Mouse (Mus musculus) embryonic facial prominence, embryonic 15.5 days (tissue): Measurements from ENCODE around the gene Trpc2. TPM values are rescaled to one million over a fixed set of nuclear protein-coding genes. Genes with fewer than 3 reads are reported as not detected.

Source experiments
- ATAC-seq: fragments of 200-750 bp; cut with Nextera tagmentation; 2 replicates; pipeline ENCODE4 v1.8.0; 2017; ENCODE audit warnings: low read depth, moderate TSS enrichment; ENCODE audit not compliant: insufficient number of reproducible peaks, low FRiP score, low TSS enrichment
- H3K27ac ChIP-seq: fragments of 300-500 bp; sonication (generic); replicated peaks from 2 replicates; pipeline ENCODE4 v1.5.1; 2015; ENCODE audit warnings: mild to moderate bottlenecking, inconsistent platforms
- H3K27me3 ChIP-seq: fragments of 300-500 bp; sonication (generic); 2 replicates; pipeline ENCODE4 v1.6.1; 2015; ENCODE audit warnings: inconsistent platforms
- H3K36me3 ChIP-seq: fragments of 300-500 bp; sonication (generic); 2 replicates; pipeline ENCODE4 v1.6.1; 2015; ENCODE audit warnings: mild to moderate bottlenecking, inconsistent platforms
- H3K4me1 ChIP-seq: fragments of 300-500 bp; sonication (generic); 2 replicates; pipeline ENCODE4 v1.6.1; 2015; ENCODE audit warnings: inconsistent platforms
- H3K4me2 ChIP-seq: fragments of 300-500 bp; sonication (generic); replicated peaks from 2 replicates; pipeline ENCODE4 v1.6.1; 2015; ENCODE audit warnings: mild to moderate bottlenecking, inconsistent platforms
- H3K4me3 ChIP-seq: fragments of 300-500 bp; sonication (generic); replicated peaks from 2 replicates; pipeline ENCODE4 v1.5.1; 2015; ENCODE audit warnings: mild to moderate bottlenecking, inconsistent platforms
- H3K9ac ChIP-seq: fragments of 300-500 bp; sonication (generic); 2 replicates; pipeline ENCODE4 v1.6.1; 2015; ENCODE audit warnings: inconsistent platforms
- H3K9me3 ChIP-seq: fragments of 300-500 bp; sonication (generic); replicated peaks from 2 replicates; pipeline ENCODE4 v1.6.1; 2016; ENCODE audit warnings: inconsistent platforms
- WGBS: fragments of 180-500 bp; shearing (Covaris S2); methylation state at CpG from one replicate; pipeline ENCODE4 v1.1.7; 2015; 5-methylcytosine and 5-hydroxymethylcytosine counted together
- polyA plus RNA-seq: library from polyadenylated mRNA; unstranded; fragments of >200 nt; fragmentation: Nextera tagmentation; extraction: Ambion mirVana; gene quantifications from 2 replicates; pipeline ENCODE4 v1.2.1, GENCODE M21; 2015

Trpc2 gene
- polyA plus RNA-seq, 1 experiment from 2014 or later = 0.29 TPM

- no peaks in the 10 kb centered on the region for H3K36me3 ChIP-seq
- no peak overlapping the region for H3K4me2 ChIP-seq
- no peak overlapping the region for H3K4me3 ChIP-seq
- H3K9me3 ChIP-seq = no peaks in the 10 kb centered on the region
- H3K4me1 ChIP-seq = peaks cover 23% of the 10 kb centered on the region
- H3K27ac ChIP-seq = no peak overlapping the region
- WGBS = 45% methylated on average over 6 of the region's 6 CpGs
- no peak overlapping the region for H3K9ac ChIP-seq
- no peak for ATAC-seq
- no peaks in the 10 kb centered on the region for H3K27me3 ChIP-seq
Measured at GRCm38 (mm10) chr7:102102696-102103095, 19.8 kb downstream of the Trpc2 start.

GRCm38 (mm10) chr7:102103555-102103954, 20.6 kb downstream of the Trpc2 start:
- H3K9me3 ChIP-seq = no peaks in the 10 kb centered on the region
- ATAC-seq = no peak
- H3K4me2 ChIP-seq = no peak overlapping the region
- H3K4me3 ChIP-seq = no peak overlapping the region
- peaks cover 23% of the 10 kb centered on the region for H3K4me1 ChIP-seq
- no peak overlapping the region for H3K27ac ChIP-seq
- 85% methylated on average over 2 of the region's 2 CpGs for WGBS
- no peaks in the 10 kb centered on the region for H3K36me3 ChIP-seq
- H3K27me3 ChIP-seq = no peaks in the 10 kb centered on the region
- H3K9ac ChIP-seq = no peak overlapping the region

DNA sequence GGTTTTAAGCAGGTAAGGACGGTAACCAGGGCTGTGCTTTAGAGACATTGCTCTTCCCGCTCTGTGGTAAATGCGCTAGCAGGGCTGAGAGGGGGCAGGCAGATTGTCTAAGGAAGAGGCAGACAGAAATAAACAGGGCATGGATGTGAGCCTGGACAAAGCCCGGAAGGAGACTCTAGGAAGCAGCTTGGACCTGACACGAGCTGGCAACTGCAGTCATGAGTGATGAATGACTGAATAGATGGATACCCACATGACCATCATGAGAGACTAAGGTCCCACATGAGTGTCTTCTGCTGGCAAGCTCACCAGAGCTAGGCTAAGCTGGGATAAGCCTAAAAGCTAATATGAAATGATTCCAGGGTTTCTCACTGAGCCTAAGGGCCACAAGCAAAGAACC, 21.2 kb downstream of the Trpc2 start:
- H3K27me3 ChIP-seq = no peaks in the 10 kb centered on the region
- 72% methylated on average over 5 of the region's 5 CpGs for WGBS

DNA sequence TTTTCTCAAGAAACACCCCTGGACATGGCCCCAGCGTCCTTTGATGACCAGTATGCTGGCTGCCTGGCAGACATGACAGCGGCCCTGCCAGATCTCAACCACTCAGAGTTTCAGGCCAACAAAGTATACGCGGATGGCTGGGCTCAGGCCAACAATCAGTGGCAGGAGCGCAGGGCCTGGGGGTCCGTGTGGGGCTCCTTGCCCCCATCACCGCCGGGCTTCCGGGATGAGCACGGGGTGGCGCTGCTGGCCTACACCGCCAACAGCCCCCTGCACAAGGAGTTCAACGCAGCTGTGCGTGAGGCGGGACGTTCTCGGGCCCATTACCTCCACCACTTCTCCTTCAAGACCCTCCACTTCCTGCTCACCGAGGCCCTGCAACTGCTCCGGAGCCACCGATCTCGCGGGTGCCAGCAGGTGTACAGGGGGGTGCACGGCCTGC, 23.8 kb downstream of the Trpc2 start:
- no peaks in the 10 kb centered on the region for H3K9me3 ChIP-seq
- no peaks in the 10 kb centered on the region for H3K27me3 ChIP-seq
- peaks cover 8% of the 10 kb centered on the region for H3K4me1 ChIP-seq
- H3K4me3 ChIP-seq = peak overlapping the region; percentile 26
- H3K36me3 ChIP-seq = no peaks in the 10 kb centered on the region
- peak overlapping the region; percentile 19; the same call in 1 of the 2 replicates for H3K9ac ChIP-seq
- ATAC-seq = no peak
- WGBS = 16% methylated on average over 23 of the region's 23 CpGs
- no peak overlapping the region for H3K27ac ChIP-seq
- peak overlapping the region; percentile 47 for H3K4me2 ChIP-seq

More for the DNA sequence above, 21.2 kb downstream of the Trpc2 start:
- no peak for ATAC-seq
- H3K4me1 ChIP-seq = peaks cover 21% of the 10 kb centered on the region
- H3K9me3 ChIP-seq = no peaks in the 10 kb centered on the region
- no peak overlapping the region for H3K4me3 ChIP-seq
- H3K36me3 ChIP-seq = no peaks in the 10 kb centered on the region
- H3K4me2 ChIP-seq = no peak overlapping the region
- no peak overlapping the region for H3K27ac ChIP-seq
- H3K9ac ChIP-seq = no peak overlapping the region

DNA sequence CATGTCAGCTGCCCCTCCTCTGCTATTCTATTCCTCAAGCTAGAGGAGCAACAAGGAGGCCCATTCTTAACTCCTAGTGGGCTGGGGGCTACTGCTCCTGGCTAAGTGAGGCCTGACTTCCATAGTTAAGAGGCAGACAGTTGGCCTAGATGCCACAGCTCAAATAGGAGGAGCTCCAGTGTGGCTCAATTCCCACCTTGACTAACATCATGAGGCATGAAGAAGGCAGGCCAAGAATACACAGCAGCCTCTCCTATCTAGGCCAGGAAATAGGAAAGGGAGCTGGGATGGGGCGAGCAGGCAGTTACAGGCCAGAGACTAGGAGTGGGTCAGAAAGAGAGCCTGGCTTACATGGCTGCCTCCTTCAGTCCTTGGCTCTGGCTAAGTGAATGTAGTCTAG, 25.3 kb downstream of the Trpc2 start:
- 88% methylated on average over 1 of the region's 1 CpGs for WGBS
- Histone ChIP-seq H3K4me2 (no peak overlapping the region), H3K27me3 (no peaks in the 10 kb centered on the region), H3K9ac (no peak overlapping the region), H3K4me1 (peaks cover 8% of the 10 kb centered on the region), H3K9me3 (no peaks in the 10 kb centered on the region), H3K4me3 (no peak overlapping the region), H3K27ac (no peak overlapping the region), H3K36me3 (no peaks in the 10 kb centered on the region)
- no peak for ATAC-seq

DNA sequence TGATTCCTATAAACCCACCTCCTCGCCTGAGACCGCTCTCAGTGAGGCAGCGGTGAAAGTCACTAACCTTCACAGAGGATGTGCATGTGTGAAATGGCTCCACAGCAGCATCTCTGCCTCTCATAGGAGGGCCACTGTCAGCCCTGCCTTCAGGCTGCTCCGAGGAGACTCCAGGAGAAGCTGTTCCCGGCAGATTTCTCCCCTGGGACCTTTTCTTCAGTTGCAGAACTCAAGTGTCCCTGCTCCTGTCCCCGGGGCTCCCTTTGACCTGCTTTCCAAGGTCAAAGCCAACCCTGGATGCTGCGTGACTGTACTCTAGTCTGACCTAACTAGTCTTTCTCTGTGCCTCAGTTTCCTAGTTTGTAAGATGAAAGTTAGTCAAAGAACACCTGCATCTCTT, 26.3 kb downstream of the Trpc2 start, which contains the start of gene Art5:
Art5 (minus strand) TSS at position 319 of the 400 bp plus-strand sequence.
- Histone ChIP-seq H3K27ac (no peak within 1 kb of the TSS), H3K36me3 (no peaks in the 10 kb centered on the region), H3K4me2 (no peak within 1 kb of the TSS), H3K4me1 (peaks cover 8% of the 10 kb centered on the region), H3K4me3 (no peak within 1 kb of the TSS), H3K27me3 (no peaks in the 10 kb centered on the region), H3K9ac (no peak within 1 kb of the TSS), H3K9me3 (no peaks in the 10 kb centered on the region)
- ATAC-seq = no peak
- WGBS = 73% methylated on average over 7 of the region's 7 CpGs

DNA sequence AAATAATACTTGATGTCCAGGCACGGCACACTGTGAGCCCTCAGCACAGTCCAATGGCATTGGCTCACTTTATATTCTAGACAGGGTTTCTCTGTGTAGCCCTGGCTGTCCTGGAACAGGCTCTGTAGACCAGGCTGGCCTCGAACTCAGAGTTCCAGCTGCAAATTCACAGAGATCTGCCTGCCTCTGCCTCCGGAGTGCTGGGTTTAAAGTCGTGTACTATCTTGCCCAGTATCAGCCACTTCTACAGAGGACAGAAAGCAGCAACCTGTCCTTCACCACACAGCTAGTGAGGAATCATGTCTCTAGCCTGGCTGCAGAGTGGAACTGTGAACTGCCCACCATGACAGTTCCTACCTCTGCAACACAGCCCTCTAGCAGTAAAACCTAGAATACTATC, 26.8 kb downstream of the Trpc2 start:
- 87% methylated on average over 4 of the region's 4 CpGs for WGBS
- no peak overlapping the region for H3K4me2 ChIP-seq
- no peak overlapping the region for H3K4me3 ChIP-seq

DNA sequence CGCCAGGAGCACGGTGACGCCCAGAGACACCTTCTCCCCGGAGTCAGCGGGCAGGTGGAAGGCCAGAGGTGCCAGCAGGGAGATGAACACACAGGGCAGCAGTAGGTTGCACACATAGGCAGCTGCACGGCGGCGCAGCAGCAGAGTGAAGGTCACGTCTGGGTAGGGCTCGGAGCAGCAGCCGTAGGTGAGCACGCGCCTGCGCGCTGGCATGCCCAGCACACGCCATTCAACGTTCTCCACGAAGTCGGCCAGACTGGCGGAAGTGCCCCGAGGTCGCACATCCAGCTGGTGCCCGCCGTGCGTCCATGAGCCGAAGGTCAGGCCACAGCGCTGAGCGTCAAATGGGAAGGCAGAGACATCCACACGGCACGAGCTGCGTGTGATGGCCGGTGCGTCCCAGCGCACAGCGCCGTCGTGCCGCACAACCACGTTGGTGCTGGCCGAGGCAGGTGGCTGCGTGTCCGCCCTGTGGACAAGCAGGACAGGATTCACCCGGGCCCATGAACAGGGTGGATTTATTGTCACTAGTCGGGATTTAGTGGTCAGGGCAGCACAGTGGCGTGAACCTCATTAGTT, 30.3 kb downstream of the Trpc2 start:
- Histone ChIP-seq H3K9ac (no peak overlapping the region), H3K4me2 (no peak overlapping the region), H3K4me1 (no peaks in the 10 kb centered on the region), H3K27ac (no peak overlapping the region), H3K9me3 (no peaks in the 10 kb centered on the region), H3K36me3 (peaks cover 3% of the 10 kb centered on the region; the same call in 1 of the 2 replicates), H3K27me3 (no peaks in the 10 kb centered on the region), H3K4me3 (no peak overlapping the region)
- ATAC-seq = no peak
- WGBS = 82% methylated on average over 45 of the region's 45 CpGs

More for the DNA sequence above, 26.8 kb downstream of the Trpc2 start:
- Histone ChIP-seq H3K9ac (no peak overlapping the region), H3K36me3 (no peaks in the 10 kb centered on the region), H3K27me3 (no peaks in the 10 kb centered on the region), H3K4me1 (peaks cover 8% of the 10 kb centered on the region), H3K27ac (no peak overlapping the region), H3K9me3 (no peaks in the 10 kb centered on the region)
- ATAC-seq = no peak

DNA sequence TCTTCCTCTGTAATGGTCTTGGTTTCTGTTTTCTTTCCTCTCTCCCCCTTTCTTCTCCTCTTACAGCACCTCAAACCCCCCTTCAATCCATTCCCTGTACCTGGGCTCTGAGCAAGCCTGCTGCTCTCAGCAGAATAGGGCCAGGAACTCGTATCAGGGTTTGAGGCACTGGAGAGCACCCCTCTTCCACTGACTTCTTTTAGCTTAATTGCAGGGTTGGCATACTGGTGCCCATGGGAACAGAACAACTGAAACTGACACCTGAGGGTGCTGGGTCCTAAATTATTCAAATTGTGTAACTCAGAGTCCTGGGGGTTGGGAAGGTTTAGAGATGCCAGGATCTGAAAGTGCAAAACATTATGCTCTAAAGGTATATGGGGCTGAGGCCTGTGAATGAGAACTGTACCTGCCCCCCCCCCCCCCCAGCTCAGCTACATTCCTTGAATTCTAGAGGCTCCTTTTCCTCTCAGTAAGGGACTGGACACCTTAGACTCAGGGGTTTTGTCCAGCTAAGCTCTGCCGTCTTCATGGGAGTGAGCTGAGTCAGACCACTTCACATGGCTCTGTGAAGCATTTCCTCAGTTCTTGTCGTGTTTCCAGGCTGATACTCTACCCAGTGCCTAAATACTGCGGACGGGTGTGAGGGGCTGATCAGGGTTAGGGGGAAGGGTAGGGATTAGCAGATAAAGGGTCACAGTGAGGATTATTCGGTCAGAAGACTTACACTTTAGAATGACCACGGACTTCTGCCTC, 33.8 kb downstream of the Trpc2 start, which contains the start of gene Chrna10:
Chrna10 (minus strand) TSS at position 250 of the 753 bp plus-strand sequence.
- Histone ChIP-seq H3K9ac (no peak within 1 kb of the TSS), H3K4me2 (no peak within 1 kb of the TSS), H3K36me3 (peaks cover 37% of the 10 kb centered on the region), H3K9me3 (no peaks in the 10 kb centered on the region), H3K27me3 (no peaks in the 10 kb centered on the region), H3K4me3 (no peak within 1 kb of the TSS), H3K27ac (no peak within 1 kb of the TSS), H3K4me1 (no peaks in the 10 kb centered on the region)
- 37% methylated on average over 7 of the region's 7 CpGs for WGBS
- no peak for ATAC-seq

DNA sequence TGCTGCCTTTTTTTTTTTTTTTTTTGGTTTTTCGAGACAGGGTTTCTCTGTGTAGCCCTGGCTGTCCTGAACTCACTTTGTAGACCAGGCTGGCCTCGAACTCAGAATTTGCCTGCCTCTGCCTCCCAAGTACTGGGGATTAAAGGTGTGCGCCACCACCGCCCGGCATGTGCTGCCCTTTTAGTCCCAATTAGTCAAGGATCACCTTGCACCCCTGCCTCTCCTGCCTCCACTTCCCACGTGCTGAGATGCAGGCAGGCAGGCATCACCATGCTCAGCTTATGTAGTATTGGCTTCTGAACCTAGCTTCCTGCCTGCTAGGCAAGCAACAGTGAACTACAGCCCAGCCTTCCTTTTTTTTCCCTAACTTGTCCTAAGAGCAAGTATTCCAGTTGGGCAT, 34.5 kb downstream of the Trpc2 start:
- no peak overlapping the region for H3K4me2 ChIP-seq
- H3K4me1 ChIP-seq = no peaks in the 10 kb centered on the region
- H3K4me3 ChIP-seq = no peak overlapping the region
- peaks cover 43% of the 10 kb centered on the region for H3K36me3 ChIP-seq
- H3K27ac ChIP-seq = no peak overlapping the region
- ATAC-seq = no peak
- H3K27me3 ChIP-seq = no peaks in the 10 kb centered on the region
- no peaks in the 10 kb centered on the region for H3K9me3 ChIP-seq
- 81% methylated on average over 6 of the region's 6 CpGs for WGBS
- no peak overlapping the region for H3K9ac ChIP-seq

DNA sequence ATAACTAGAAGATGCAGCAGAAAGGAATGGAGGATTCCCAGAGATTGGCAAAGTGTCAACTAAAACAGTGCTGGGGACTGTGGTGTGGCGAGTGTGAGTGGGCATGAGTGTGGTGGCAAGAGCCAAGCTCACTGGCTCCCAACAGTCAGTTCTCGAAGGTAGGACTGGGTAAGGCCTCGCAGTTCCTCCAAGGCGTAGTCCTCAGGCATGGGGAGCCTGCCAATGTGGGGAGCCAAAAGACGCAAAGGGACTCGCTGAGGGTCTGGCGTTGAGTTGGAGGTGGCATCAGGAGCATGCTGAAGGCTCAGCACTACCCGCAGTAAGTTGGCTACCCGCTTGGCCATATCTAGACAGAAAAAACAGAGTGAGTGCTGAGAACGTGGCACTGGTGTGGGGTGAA, 37.4 kb downstream of the Trpc2 start:
- no peak overlapping the region for H3K4me3 ChIP-seq
- no peak for ATAC-seq
- no peak overlapping the region for H3K27ac ChIP-seq
- no peak overlapping the region for H3K9ac ChIP-seq
- H3K36me3 ChIP-seq = peaks cover 72% of the 10 kb centered on the region
- H3K4me2 ChIP-seq = no peak overlapping the region
- no peaks in the 10 kb centered on the region for H3K9me3 ChIP-seq
- 94% methylated on average over 10 of the region's 10 CpGs for WGBS
- H3K4me1 ChIP-seq = no peaks in the 10 kb centered on the region
- H3K27me3 ChIP-seq = no peaks in the 10 kb centered on the region
